Mouse (Mus musculus) kidney, postnatal 0 days (tissue): ENCODE results near the gene Zfp286. TPM values are rescaled to one million over a fixed set of nuclear protein-coding genes. Genes with fewer than 3 reads are reported as not detected.
A peak's percentile ranks its signal among the peaks of the same experiment; 100 is the strongest.

ENCODE experiments used
- ATAC-seq: fragments of 200-750 bp; cut with Nextera tagmentation; replicated peaks from 2 replicates; pipeline ENCODE4 v1.8.0; 2017; ENCODE audit warnings: low read depth, moderate number of reproducible peaks, moderate TSS enrichment, moderate library complexity; ENCODE audit not compliant: low FRiP score
- DNase-seq: peaks from one replicate; pipeline ENCODE4 v3.0.0-alpha.2; 2016; ENCODE audit warnings: low spot score
- H3K27ac ChIP-seq: fragments of 300-500 bp; sonication (generic); 2 replicates; pipeline ENCODE4 v1.5.1; 2014; ENCODE audit warnings: mild to moderate bottlenecking
- H3K27me3 ChIP-seq: fragments of 300-500 bp; sonication (generic); 2 replicates; pipeline ENCODE4 v1.6.1; 2014; ENCODE audit warnings: low read length, mixed read lengths; ENCODE audit not compliant: insufficient read depth
- H3K36me3 ChIP-seq: fragments of 300-500 bp; sonication (generic); 2 replicates; pipeline ENCODE4 v1.6.1; 2014; ENCODE audit warnings: low read length, mixed read lengths; ENCODE audit not compliant: insufficient read depth
- H3K4me1 ChIP-seq: fragments of 300-500 bp; sonication (generic); replicated peaks from 2 replicates; pipeline ENCODE4 v1.6.1; 2014; ENCODE audit warnings: antibody characterized with exemption, low read length, mixed read lengths; ENCODE audit not compliant: insufficient read depth
- H3K4me2 ChIP-seq: fragments of 300-500 bp; sonication (generic); 2 replicates; pipeline ENCODE4 v1.6.1; 2014; ENCODE audit warnings: mild to moderate bottlenecking, low read length, moderate library complexity, mixed read lengths
- H3K4me3 ChIP-seq: fragments of 300-500 bp; sonication (generic); replicated peaks from 2 replicates; pipeline ENCODE4 v1.5.1; 2014; ENCODE audit warnings: low read depth, low read length
- H3K9ac ChIP-seq: fragments of 300-500 bp; sonication (generic); 2 replicates; pipeline ENCODE4 v1.6.1; 2014; ENCODE audit warnings: low read depth, low read length
- H3K9me3 ChIP-seq: fragments of 300-500 bp; sonication (generic); replicated peaks from 2 replicates; pipeline ENCODE4 v1.6.1; 2016; ENCODE audit warnings: low read length, inconsistent platforms, mixed read lengths
- CTCF ChIP-seq: IDR thresholded peaks from 2 replicates; pipeline ENCODE4 v1.5.1; 2016; ENCODE audit warnings: antibody characterized with exemption, low read depth, mild to moderate bottlenecking, moderate library complexity
- WGBS: fragments of 180-500 bp; shearing (Covaris S2); extraction: QIAGEN DNeasy Blood & Tissue Kit; methylation state at CpG from one replicate; pipeline ENCODE4 v1.1.7; 2014; 5-methylcytosine and 5-hydroxymethylcytosine counted together
- polyA plus RNA-seq: library from polyadenylated mRNA; unstranded; fragments of >200 nt; fragmentation: Nextera tagmentation; extraction: Ambion mirVana; gene quantifications from 2 replicates; pipeline ENCODE4 v1.2.1, GENCODE M21; 2015

Zfp286 gene
- polyA plus RNA-seq, 1 experiment from 2014 or later: 10.8 TPM

GRCm38 (mm10) chr11:62732665-62733064, 56.6 kb downstream of the Zfp286 start:
- TF ChIP-seq CTCF: no peak
- Histone ChIP-seq H3K9me3 (no peaks in the 10 kb centered on the region), H3K4me2 (no peak overlapping the region), H3K4me3 (no peak overlapping the region), H3K4me1 (no peaks in the 10 kb centered on the region), H3K27me3 (no peaks in the 10 kb centered on the region), H3K36me3 (peaks cover 3% of the 10 kb centered on the region; the same call in 1 of the 2 replicates), H3K27ac (no peak overlapping the region), H3K9ac (no peak overlapping the region)
- DNase-seq (no peak), ATAC-seq (no peak)
- WGBS: 86% methylated on average over 3 of the region's 3 CpGs

- Histone ChIP-seq H3K9me3 (no peaks in the 10 kb centered on the region), H3K27me3 (no peaks in the 10 kb centered on the region), H3K36me3 (peaks cover 7% of the 10 kb centered on the region; the same call in 1 of the 2 replicates), H3K4me2 (peak overlapping the region; percentile 68), H3K4me1 (no peaks in the 10 kb centered on the region), H3K9ac (no peak overlapping the region), H3K27ac (no peak overlapping the region), H3K4me3 (peak overlapping the region; percentile 51)
- DNase-seq: no peak
- no peak for ATAC-seq
- WGBS: 12% methylated on average over 5 of the region's 5 CpGs
- no peak for TF ChIP-seq CTCF
Measured at GRCm38 (mm10) chr11:62732022-62732387, 57.3 kb downstream of the Zfp286 start.

- Histone ChIP-seq H3K36me3 (peaks cover 7% of the 10 kb centered on the region; the same call in 1 of the 2 replicates), H3K9ac (peak within 1 kb of the TSS; percentile 58), H3K27me3 (no peaks in the 10 kb centered on the region), H3K27ac (peak within 1 kb of the TSS; percentile 9; the same call in 1 of the 2 replicates), H3K4me3 (peak within 1 kb of the TSS; percentile 51), H3K9me3 (no peaks in the 10 kb centered on the region), H3K4me1 (no peaks in the 10 kb centered on the region), H3K4me2 (peak within 1 kb of the TSS; percentile 68)
- peak; percentile 93 for DNase-seq
- whole genome bisulfite sequencing: 1% methylated on average over 48 of the region's 48 CpGs
- TF ChIP-seq CTCF: no peak
- peak; percentile 93 for ATAC-seq
Measured at GRCm38 (mm10) chr11:62731311-62732021, 57.8 kb downstream of the Zfp286 start, which contains the start of gene Zfp287. Gene Zfp287 (minus strand): TSS chr11:62731905.

- no peak overlapping the region for H3K27ac ChIP-seq
- no peak for DNase-seq
- no peak overlapping the region for H3K9ac ChIP-seq
- no peak overlapping the region for H3K4me2 ChIP-seq
- no peak for TF ChIP-seq CTCF
- ATAC-seq: no peak
- H3K27me3 ChIP-seq: no peaks in the 10 kb centered on the region
- no peaks in the 10 kb centered on the region for H3K9me3 ChIP-seq
- 95% methylated on average over 8 of the region's 8 CpGs for WGBS
- no peak overlapping the region for H3K4me3 ChIP-seq
- H3K36me3 ChIP-seq: peaks cover 21% of the 10 kb centered on the region; the same call in 1 of the 2 replicates
- no peaks in the 10 kb centered on the region for H3K4me1 ChIP-seq
Measured at GRCm38 (mm10) chr11:62728276-62728675, 61.0 kb downstream of the Zfp286 start.

GRCm38 (mm10) chr11:62710657-62711056, 78.6 kb downstream of the Zfp286 start:
- Histone ChIP-seq H3K9ac (no peak overlapping the region), H3K4me2 (no peak overlapping the region), H3K36me3 (peaks cover 5% of the 10 kb centered on the region; the same call in 1 of the 2 replicates), H3K27ac (no peak overlapping the region), H3K9me3 (no peaks in the 10 kb centered on the region), H3K4me1 (no peaks in the 10 kb centered on the region), H3K4me3 (no peak overlapping the region), H3K27me3 (no peaks in the 10 kb centered on the region)
- no peak for ATAC-seq
- WGBS: 90% methylated on average over 5 of the region's 5 CpGs
- no peak for DNase-seq
- no peak for TF ChIP-seq CTCF

- Histone ChIP-seq H3K4me1 (no peaks in the 10 kb centered on the region), H3K9ac (no peak overlapping the region), H3K27me3 (no peaks in the 10 kb centered on the region), H3K36me3 (peaks cover 3% of the 10 kb centered on the region; the same call in 1 of the 2 replicates), H3K4me2 (no peak overlapping the region), H3K9me3 (no peaks in the 10 kb centered on the region), H3K27ac (no peak overlapping the region), H3K4me3 (no peak overlapping the region)
- ATAC-seq: no peak
- TF ChIP-seq CTCF: no peak
- DNase-seq: no peak
- 70% methylated on average over 7 of the region's 7 CpGs for WGBS
Measured at GRCm38 (mm10) chr11:62708252-62708651, 81.0 kb downstream of the Zfp286 start.
